Mouse (Mus musculus) liver, embryonic 14.5 days (tissue): ENCODE data around the gene Slco2a1. TPM values are rescaled to one million over a fixed set of nuclear protein-coding genes. Genes with fewer than 3 reads are reported as not detected.

Source experiments
- ATAC-seq: fragments of 200-750 bp; cut with Nextera tagmentation; 2 replicates; pipeline ENCODE4 v1.8.0; 2017; ENCODE audit warnings: moderate number of reproducible peaks, mild to moderate bottlenecking, moderate library complexity; ENCODE audit not compliant: insufficient read depth
- DNase-seq, 3 experiments: peaks; one replicate each; pipeline ENCODE4 v3.0.0-alpha.2; 2012 to 2013; ENCODE audit warnings: low read depth in 3 of 3, low spot score in 3 of 3
- H3K27ac ChIP-seq: fragments of 300-500 bp; sonication (generic); 2 replicates; pipeline ENCODE4 v1.5.1; 2014; ENCODE audit warnings: moderate library complexity, mild to moderate bottlenecking, control low read depth, inconsistent platforms
- H3K27me3 ChIP-seq: fragments of 300-500 bp; sonication (generic); 2 replicates; pipeline ENCODE4 v1.6.1; 2014; ENCODE audit warnings: mild to moderate bottlenecking, low read length, moderate library complexity; ENCODE audit not compliant: control insufficient read depth, insufficient read depth
- H3K36me3 ChIP-seq: fragments of 300-500 bp; sonication (generic); replicated peaks from 2 replicates; pipeline ENCODE4 v1.6.1; 2014; ENCODE audit warnings: low read depth; ENCODE audit not compliant: control insufficient read depth, insufficient read depth
- H3K4me1 ChIP-seq, 2 experiments: fragments of 200-500 bp in 1 of 2; fragments of 300-500 bp in 1 of 2; sonication (generic) in 1 of 2; replicated peaks; 2 replicates each; pipeline ENCODE4 v1.6.1; 2012 to 2014; ENCODE audit warnings: antibody characterized with exemption in 1 of 2, inconsistent platforms in 1 of 2, low read length in 1 of 2; ENCODE audit not compliant: control insufficient read depth in 2 of 2, insufficient read depth in 2 of 2
- H3K4me2 ChIP-seq: fragments of 300-500 bp; sonication (generic); 2 replicates; pipeline ENCODE4 v1.6.1; 2014; ENCODE audit warnings: low read depth, mild to moderate bottlenecking, control low read depth, moderate library complexity
- H3K4me3 ChIP-seq, 2 experiments: fragments of 200-500 bp in 1 of 2; fragments of 300-500 bp in 1 of 2; sonication (generic) in 1 of 2; 2 replicates each; pipeline ENCODE4 v1.5.1; 2012 to 2014; ENCODE audit warnings: low read depth in 2 of 2, low read length in 2 of 2, mild to moderate bottlenecking in 2 of 2, control low read depth in 1 of 2, inconsistent platforms in 1 of 2, moderate library complexity in 1 of 2; ENCODE audit not compliant: insufficient read depth in 1 of 2
- H3K9ac ChIP-seq: fragments of 300-500 bp; sonication (generic); replicated peaks from 2 replicates; pipeline ENCODE4 v1.6.1; 2014; ENCODE audit warnings: mild to moderate bottlenecking, control low read depth, moderate library complexity
- H3K9me3 ChIP-seq: fragments of 300-500 bp; sonication (generic); 2 replicates; pipeline ENCODE4 v1.6.1; 2016; ENCODE audit warnings: low read length, mixed read lengths; ENCODE audit not compliant: control insufficient read depth
- CTCF ChIP-seq: IDR thresholded peaks from 2 replicates; pipeline ENCODE4 v1.5.1; 2016; ENCODE audit warnings: antibody characterized with exemption, low read depth, control low read depth
- EP300 ChIP-seq: IDR thresholded peaks from 2 replicates; pipeline ENCODE4 v1.6.1; 2016; ENCODE audit warnings: antibody characterized with exemption, low read depth
- WGBS: fragments of 180-500 bp; shearing (Covaris S2); extraction: QIAGEN DNeasy Blood & Tissue Kit; methylation state at CpG from one replicate; pipeline ENCODE4 v1.1.7; 2014; ENCODE audit not compliant: insufficient replicate concordance; 5-methylcytosine and 5-hydroxymethylcytosine counted together
- polyA plus RNA-seq, 2 experiments: library from polyadenylated mRNA; depleted of rRNA in 1 of 2; stranded (reverse) in 1 of 2; unstranded in 1 of 2; fragments of >200 nt; fragmentation: Nextera tagmentation in 1 of 2; extraction: Ambion mirVana in 1 of 2; gene quantifications; 2 replicates each; pipeline versions ENCODE4 v1.2.1 to v1.2.3; 2012 to 2014

The Slco2a1 gene
- polyA plus RNA-seq, 2 experiments, result 1.7 to 3.3 TPM

GRCm38 (mm10) chr9:103110727-103111501 is 122.4 kb downstream of the Slco2a1 start:
- ATAC-seq (no peak), DNase-seq (no peak)
- Histone ChIP-seq H3K4me3 (0 out of 4 replicates have a peak overlapping the region, but pooled peaks of 1 of the 2 experiments have one; percentile 53), H3K4me1 (0 out of 4 replicates have a peak, but pooled peaks cover 0 to 3% of the 10 kb centered on the region in 2 experiments), H3K27ac (no peak overlapping the region), H3K9ac (no peak overlapping the region), H3K27me3 (peaks cover 41% of the 10 kb centered on the region), H3K9me3 (no peaks in the 10 kb centered on the region), H3K4me2 (peak overlapping the region; percentile 62), H3K36me3 (no peaks in the 10 kb centered on the region)
- WGBS, result 11% methylated on average over 18 of the region's 18 CpGs
- TF ChIP-seq CTCF (no peak), EP300 (no peak)

- Histone ChIP-seq H3K27ac (no peak within 1 kb of the TSS), H3K36me3 (no peaks in the 10 kb centered on the region), H3K9ac (no peak within 1 kb of the TSS), H3K4me3 (peak within 1 kb of the TSS; percentile 32 to 53), H3K9me3 (no peaks in the 10 kb centered on the region), H3K4me2 (peak within 1 kb of the TSS; percentile 62), H3K27me3 (peaks cover 41% of the 10 kb centered on the region), H3K4me1 (0 out of 4 replicates have a peak, but pooled peaks cover 0 to 3% of the 10 kb centered on the region in 2 experiments)
- 0 out of 2 replicates have a peak, but pooled peaks have one; percentile 9 for ATAC-seq
- WGBS, result under 1% methylated on average over 69 of the region's 81 CpGs
- no peak for TF ChIP-seq CTCF
- no peak for TF ChIP-seq EP300
- DNase-seq, result no peak
Measured at GRCm38 (mm10) chr9:103111621-103112470, 123.3 kb downstream of the Slco2a1 start, which contains the start of gene Rab6b. Gene Rab6b, plus strand, starts transcription at chr9:103111787.

GRCm38 (mm10) chr9:103112471-103113271 is 124.2 kb downstream of the Slco2a1 start:
- Histone ChIP-seq H3K4me3 (peak overlapping the region in 1 of 2 experiments; percentile 53; a peak in 2 of 4 replicates), H3K4me1 (0 out of 4 replicates have a peak, but pooled peaks cover 0 to 3% of the 10 kb centered on the region in 2 experiments), H3K9ac (no peak overlapping the region), H3K4me2 (peak overlapping the region; percentile 62), H3K9me3 (no peaks in the 10 kb centered on the region), H3K27me3 (peaks cover 41% of the 10 kb centered on the region), H3K27ac (no peak overlapping the region), H3K36me3 (no peaks in the 10 kb centered on the region)
- TF ChIP-seq EP300, result no peak
- TF ChIP-seq CTCF, result no peak
- ATAC-seq (no peak), DNase-seq (no peak)
- WGBS, result 3% methylated on average over 34 of the region's 35 CpGs

- no peak overlapping the region for H3K4me2 ChIP-seq
- ATAC-seq (no peak), DNase-seq (no peak)
- H3K4me1 ChIP-seq, result 0 out of 4 replicates have a peak, but pooled peaks cover 0 to 3% of the 10 kb centered on the region in 2 experiments
- no peak overlapping the region for H3K4me3 ChIP-seq
- H3K9me3 ChIP-seq, result no peaks in the 10 kb centered on the region
- H3K27me3 ChIP-seq, result peaks cover 41% of the 10 kb centered on the region
- no peak for TF ChIP-seq CTCF
- no peak for TF ChIP-seq EP300
- no peak overlapping the region for H3K9ac ChIP-seq
- no peak overlapping the region for H3K27ac ChIP-seq
- 45% methylated on average over 11 of the region's 11 CpGs for WGBS
- no peaks in the 10 kb centered on the region for H3K36me3 ChIP-seq
Measured at GRCm38 (mm10) chr9:103113351-103113750, 124.8 kb downstream of the Slco2a1 start.
